Mouse (Mus musculus) intestine, embryonic 16.5 days (tissue): ENCODE results near the gene Babam2. TPM values are rescaled to one million over a fixed set of nuclear protein-coding genes. Genes with fewer than 3 reads are reported as not detected.

Source experiments
- ATAC-seq: fragments of 200-750 bp; cut with Nextera tagmentation; 2 replicates; pipeline ENCODE4 v1.8.0; 2017; ENCODE audit warnings: moderate TSS enrichment, moderate library complexity
- H3K27ac ChIP-seq: fragments of 300-500 bp; sonication (generic); 2 replicates; pipeline ENCODE4 v1.5.1; 2014; ENCODE audit warnings: mild to moderate bottlenecking, low read length
- H3K27me3 ChIP-seq: fragments of 300-500 bp; sonication (generic); replicated peaks from 2 replicates; pipeline ENCODE4 v1.6.1; 2014; ENCODE audit warnings: low read length, control low read depth, mixed read lengths; ENCODE audit not compliant: control insufficient read depth, insufficient read depth
- H3K36me3 ChIP-seq: fragments of 300-500 bp; sonication (generic); 2 replicates; pipeline ENCODE4 v1.6.1; 2014; ENCODE audit warnings: low read length, control low read depth; ENCODE audit not compliant: control insufficient read depth, insufficient read depth
- H3K4me1 ChIP-seq: fragments of 300-500 bp; sonication (generic); 2 replicates; pipeline ENCODE4 v1.6.1; 2014; ENCODE audit warnings: low read length, control low read depth, mixed read lengths; ENCODE audit not compliant: control insufficient read depth, insufficient read depth
- H3K4me2 ChIP-seq: fragments of 300-500 bp; sonication (generic); 2 replicates; pipeline ENCODE4 v1.6.1; 2014; ENCODE audit warnings: low read depth, low read length, control low read depth
- H3K4me3 ChIP-seq: fragments of 300-500 bp; sonication (generic); 2 replicates; pipeline ENCODE4 v1.5.1; 2014; ENCODE audit warnings: mild to moderate bottlenecking, low read length
- H3K9ac ChIP-seq: fragments of 300-500 bp; sonication (generic); 2 replicates; pipeline ENCODE4 v1.6.1; 2014; ENCODE audit warnings: low read depth, low read length
- H3K9me3 ChIP-seq: fragments of 300-500 bp; sonication (generic); 2 replicates; pipeline ENCODE4 v1.6.1; 2016; ENCODE audit warnings: low read length, control low read depth; ENCODE audit not compliant: control insufficient read depth
- WGBS: fragments of 180-500 bp; shearing (Covaris S2); extraction: QIAGEN DNeasy Blood & Tissue Kit; methylation state at CpG from one replicate; pipeline ENCODE4 v1.1.7; 2014; 5-methylcytosine and 5-hydroxymethylcytosine counted together
- polyA plus RNA-seq: library from polyadenylated mRNA; unstranded; fragments of >200 nt; fragmentation: Nextera tagmentation; extraction: Ambion mirVana; gene quantifications from 2 replicates; pipeline ENCODE4 v1.2.1, GENCODE M21; 2015

The Babam2 gene
- polyA plus RNA-seq, 1 experiment from 2014 or later = 69.0 TPM

DNA sequence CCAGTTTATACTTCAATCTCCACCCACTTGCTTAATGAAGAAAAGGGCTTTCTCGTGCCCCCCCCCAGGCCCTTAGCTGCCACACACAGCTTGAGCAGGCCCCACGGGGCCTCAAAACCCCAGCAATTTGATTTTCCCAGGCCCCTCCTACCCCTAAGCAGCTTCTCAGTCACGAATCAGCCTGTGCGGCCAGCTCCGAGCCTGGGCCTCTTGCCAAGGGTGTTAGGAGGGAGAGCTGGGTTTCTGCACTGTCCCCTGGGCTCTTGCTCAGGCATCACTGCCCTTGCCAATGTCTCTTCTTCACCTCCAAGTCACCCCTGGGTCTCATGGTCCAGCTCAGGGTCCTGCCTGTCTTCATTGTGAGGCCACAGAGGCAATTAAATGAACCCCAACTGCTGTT, 405.0 kb downstream of the Babam2 start:
- Histone ChIP-seq H3K9ac (no peak overlapping the region), H3K4me2 (no peak overlapping the region), H3K27ac (peak overlapping the region; percentile 69), H3K4me3 (no peak overlapping the region), H3K27me3 (no peaks in the 10 kb centered on the region), H3K9me3 (no peaks in the 10 kb centered on the region), H3K4me1 (peaks cover 18% of the 10 kb centered on the region), H3K36me3 (no peaks in the 10 kb centered on the region)
- ATAC-seq = peak; percentile 78
- WGBS = 26% methylated on average over 5 of the region's 5 CpGs

DNA sequence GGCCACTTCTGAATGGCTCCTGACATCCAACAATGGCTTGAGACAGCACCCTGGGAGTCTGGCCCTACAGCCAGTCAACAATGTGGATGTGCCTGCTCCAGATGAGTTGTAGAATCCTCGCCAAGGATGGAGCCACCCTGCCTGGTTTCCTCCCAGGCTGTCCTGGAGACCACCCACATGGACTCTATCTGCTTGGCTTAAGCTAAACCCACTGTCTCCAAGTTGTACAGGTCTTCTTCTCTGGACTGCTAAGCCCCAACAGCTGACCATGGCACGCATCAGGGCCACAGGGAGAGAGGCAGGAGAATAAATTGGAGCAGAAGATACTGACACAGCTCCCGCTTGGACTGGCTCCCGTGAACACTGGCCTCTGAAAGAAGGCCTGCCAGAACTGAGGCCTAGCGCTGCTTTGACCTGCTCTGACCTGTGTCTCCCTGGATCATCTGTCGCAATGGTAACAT, 405.5 kb downstream of the Babam2 start:
- H3K4me2 ChIP-seq = no peak overlapping the region
- H3K9ac ChIP-seq = no peak overlapping the region
- no peaks in the 10 kb centered on the region for H3K9me3 ChIP-seq
- peaks cover 18% of the 10 kb centered on the region for H3K4me1 ChIP-seq
- no peaks in the 10 kb centered on the region for H3K27me3 ChIP-seq
- 65% methylated on average over 6 of the region's 6 CpGs for WGBS
- no peak overlapping the region for H3K4me3 ChIP-seq
- peak; percentile 75 for ATAC-seq
- H3K36me3 ChIP-seq = no peaks in the 10 kb centered on the region
- H3K27ac ChIP-seq = peak overlapping the region; percentile 69

DNA sequence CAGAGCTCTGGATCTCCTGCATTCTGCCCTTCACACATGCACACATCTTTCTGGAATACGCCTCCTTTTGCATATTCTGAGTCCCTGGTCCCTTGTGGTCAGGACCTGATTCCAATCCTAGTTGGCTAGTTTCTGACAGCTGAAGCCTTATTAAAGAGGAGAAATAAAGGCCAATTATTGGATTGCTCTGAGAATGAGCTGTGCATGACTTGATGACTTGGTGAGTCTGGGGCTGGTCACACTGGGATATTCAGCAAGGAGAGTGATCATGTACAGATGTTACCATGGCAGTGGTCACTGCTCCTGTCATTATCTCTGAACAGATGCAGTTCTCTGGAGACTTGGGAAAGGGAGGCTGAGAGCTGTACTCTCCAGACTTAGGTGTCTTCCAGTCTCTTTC, 406.1 kb downstream of the Babam2 start:
- Histone ChIP-seq H3K27me3 (no peaks in the 10 kb centered on the region), H3K4me3 (no peak overlapping the region), H3K36me3 (no peaks in the 10 kb centered on the region), H3K9me3 (no peaks in the 10 kb centered on the region), H3K27ac (peak overlapping the region; percentile 69; the same call in 1 of the 2 replicates), H3K4me1 (peaks cover 18% of the 10 kb centered on the region), H3K9ac (no peak overlapping the region), H3K4me2 (no peak overlapping the region)
- WGBS = 80% methylated on average over 1 of the region's 1 CpGs
- ATAC-seq = no peak

DNA sequence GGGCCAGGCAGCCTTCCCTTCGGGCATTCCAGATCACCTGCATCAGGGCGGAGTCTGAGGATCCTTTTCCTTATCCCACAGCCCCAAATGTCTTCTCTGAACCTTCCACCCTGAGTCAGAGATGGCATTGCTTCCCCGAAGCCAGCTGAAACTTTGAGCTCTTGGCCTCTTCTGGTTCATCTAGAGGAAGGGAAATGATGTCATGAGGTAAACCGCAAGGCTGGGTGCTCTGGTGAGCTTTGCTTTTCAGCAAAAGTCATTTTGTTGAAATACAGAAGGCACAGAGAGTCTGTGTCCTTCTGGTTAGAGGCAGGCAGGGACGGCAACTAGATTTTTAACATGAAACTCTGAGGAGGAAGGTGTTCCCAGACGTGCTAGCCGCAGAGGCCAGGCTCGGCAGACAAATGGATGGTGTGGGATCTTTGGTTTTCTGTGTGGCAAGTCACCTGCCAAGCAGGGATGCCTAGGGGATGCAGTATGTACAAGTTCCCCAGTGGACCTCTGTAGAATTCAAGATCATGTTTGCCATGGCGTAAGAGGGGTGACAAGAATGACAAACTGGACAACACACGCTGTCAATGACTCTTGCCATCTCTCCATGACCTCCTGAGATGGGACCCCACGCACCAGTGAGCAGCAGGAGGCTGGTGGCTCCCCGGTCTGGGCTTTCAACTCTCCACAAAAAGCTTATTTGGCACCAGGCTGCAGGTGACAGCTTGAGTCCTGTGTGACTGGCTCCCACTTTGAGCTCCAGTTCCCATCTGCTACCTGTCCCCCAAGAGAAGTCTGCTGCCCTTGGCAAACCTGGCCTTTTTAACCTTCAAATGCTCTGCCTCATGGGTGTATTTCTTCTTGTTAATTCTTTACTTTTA, 406.9 kb downstream of the Babam2 start:
- no peak overlapping the region for H3K4me3 ChIP-seq
- H3K36me3 ChIP-seq = no peaks in the 10 kb centered on the region
- H3K27ac ChIP-seq = no peak overlapping the region
- H3K9ac ChIP-seq = no peak overlapping the region
- ATAC-seq = no peak
- 84% methylated on average over 12 of the region's 12 CpGs for WGBS
- no peak overlapping the region for H3K4me2 ChIP-seq
- no peaks in the 10 kb centered on the region for H3K9me3 ChIP-seq
- peaks cover 18% of the 10 kb centered on the region for H3K4me1 ChIP-seq
- no peaks in the 10 kb centered on the region for H3K27me3 ChIP-seq

DNA sequence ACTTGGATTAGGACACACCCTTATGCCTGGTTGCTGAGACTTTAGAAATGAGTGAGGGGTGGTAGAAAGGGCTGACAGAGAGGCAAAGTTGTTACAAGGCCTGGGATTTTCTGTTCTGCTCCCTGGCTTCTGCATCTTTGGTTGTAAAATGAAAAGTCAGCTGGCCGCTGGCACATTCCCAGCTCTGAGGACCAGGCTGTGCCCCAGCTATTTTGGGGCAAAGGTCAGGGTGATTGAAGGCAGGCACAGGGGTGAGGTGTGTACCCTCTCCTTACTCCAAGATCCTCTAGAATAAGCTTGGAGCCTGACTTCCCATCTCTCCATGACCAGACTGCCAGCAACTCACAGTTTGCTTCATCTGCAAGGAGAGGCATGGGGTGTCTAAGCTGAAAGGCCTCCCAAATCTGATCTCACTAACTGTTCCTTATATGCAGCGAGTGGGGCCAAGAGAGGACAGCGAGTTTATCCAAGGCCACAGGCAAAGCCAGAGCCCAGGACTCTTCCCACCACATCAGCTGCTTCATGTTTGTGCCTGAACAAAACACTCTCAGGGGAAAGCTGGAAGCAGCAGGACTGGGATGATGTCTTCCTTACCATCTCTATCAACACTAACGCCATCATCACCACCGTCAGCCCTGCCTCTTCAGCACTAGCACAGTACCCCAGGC, 409.1 kb downstream of the Babam2 start:
- WGBS = 76% methylated on average over 5 of the region's 5 CpGs
- Histone ChIP-seq H3K4me2 (no peak overlapping the region), H3K4me1 (peaks cover 18% of the 10 kb centered on the region), H3K27me3 (no peaks in the 10 kb centered on the region), H3K4me3 (no peak overlapping the region), H3K9ac (0 out of 2 replicates have a peak overlapping the region, but pooled peaks have one; percentile 20), H3K27ac (no peak overlapping the region), H3K36me3 (no peaks in the 10 kb centered on the region), H3K9me3 (no peaks in the 10 kb centered on the region)
- no peak for ATAC-seq

DNA sequence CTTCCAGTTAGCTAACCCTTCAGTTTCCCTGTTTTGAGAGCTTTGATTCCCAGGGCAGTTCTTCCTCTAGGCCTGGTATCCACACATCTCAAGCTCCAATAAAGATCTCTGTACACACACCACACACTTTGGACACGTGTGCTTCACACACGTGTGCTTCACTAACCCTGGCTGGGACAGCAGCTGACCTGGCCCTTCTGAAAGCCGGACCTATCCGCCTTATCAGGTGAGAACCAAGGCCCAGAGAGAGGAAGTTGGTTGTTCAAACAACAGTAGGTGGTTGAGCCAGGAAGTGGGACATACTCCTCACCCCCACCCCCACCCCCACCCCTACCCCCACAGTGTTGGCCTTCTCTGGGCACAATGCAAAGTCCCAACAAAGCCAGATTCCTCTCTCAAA, 413.2 kb downstream of the Babam2 start:
- Histone ChIP-seq H3K36me3 (no peaks in the 10 kb centered on the region), H3K4me3 (no peak overlapping the region), H3K27me3 (no peaks in the 10 kb centered on the region), H3K4me2 (no peak overlapping the region), H3K27ac (no peak overlapping the region), H3K9me3 (no peaks in the 10 kb centered on the region), H3K4me1 (no peaks in the 10 kb centered on the region; the same call in 1 of the 2 replicates), H3K9ac (no peak overlapping the region)
- WGBS = 70% methylated on average over 4 of the region's 4 CpGs
- ATAC-seq = no peak

DNA sequence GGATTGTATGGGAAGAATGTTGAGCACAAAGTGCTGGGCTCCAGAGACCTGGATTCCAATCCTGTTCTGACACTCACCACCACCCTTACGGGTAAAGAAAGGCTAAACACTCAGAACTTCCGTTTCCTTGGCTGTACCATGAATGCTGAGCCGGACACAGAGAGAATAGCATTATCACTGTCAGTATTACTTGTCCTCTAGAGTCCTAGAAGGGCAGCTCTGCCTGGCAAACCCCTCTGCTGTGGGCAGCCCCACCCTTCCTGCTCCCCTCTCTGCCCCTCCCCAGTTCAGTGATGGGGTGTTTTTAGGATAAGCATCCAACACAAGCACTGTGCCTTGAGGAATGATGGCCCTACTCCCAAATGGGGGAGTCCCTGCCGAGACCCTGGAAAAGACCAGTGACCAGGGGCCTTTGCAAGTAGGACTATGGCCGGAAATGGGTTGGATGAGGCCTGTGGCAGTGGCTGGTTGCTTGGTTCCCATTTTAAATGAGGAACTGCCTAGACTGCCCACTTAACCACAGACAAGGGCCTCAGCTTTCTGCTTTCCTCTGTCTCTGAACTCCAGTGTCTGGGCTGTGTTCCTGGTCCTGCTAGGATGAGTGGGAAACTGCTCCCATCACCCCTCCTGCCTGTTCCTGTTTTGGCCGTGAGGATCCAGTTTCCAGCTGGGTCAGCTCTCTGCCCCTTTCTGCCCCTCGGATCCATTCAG, 414.9 kb downstream of the Babam2 start:
- 80% methylated on average over 7 of the region's 7 CpGs for WGBS
- H3K4me2 ChIP-seq = no peak overlapping the region
- no peaks in the 10 kb centered on the region for H3K27me3 ChIP-seq
- no peak overlapping the region for H3K9ac ChIP-seq
- no peak overlapping the region for H3K4me3 ChIP-seq
- no peak overlapping the region for H3K27ac ChIP-seq
- ATAC-seq = no peak
- H3K9me3 ChIP-seq = no peaks in the 10 kb centered on the region
- no peaks in the 10 kb centered on the region for H3K4me1 ChIP-seq
- no peaks in the 10 kb centered on the region for H3K36me3 ChIP-seq

DNA sequence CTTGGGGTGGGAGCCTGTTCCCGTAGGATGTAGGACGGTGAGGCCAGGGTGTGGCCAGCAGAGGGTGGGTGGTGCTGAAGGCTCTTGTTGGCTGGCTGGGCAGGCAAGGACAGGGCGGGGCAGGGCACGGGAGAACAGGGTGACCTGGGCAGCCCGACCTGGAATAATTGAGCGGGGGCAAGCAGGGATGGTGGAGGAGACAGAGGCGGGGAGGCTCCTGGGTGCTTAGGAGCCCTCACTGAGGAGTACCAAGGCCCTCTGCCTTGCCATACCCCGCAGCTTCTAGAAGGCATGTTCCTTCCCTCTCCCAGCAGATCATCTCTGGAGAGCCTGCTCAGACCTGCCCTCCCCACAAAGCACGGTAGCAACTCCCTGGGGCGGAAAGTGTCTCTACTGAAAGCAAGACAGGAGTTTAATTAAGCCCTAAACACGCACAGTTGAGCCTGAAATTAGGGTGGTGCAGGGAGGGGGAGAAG, 423.5 kb downstream of the Babam2 start:
- Histone ChIP-seq H3K9ac (no peak overlapping the region), H3K36me3 (no peaks in the 10 kb centered on the region), H3K4me1 (0 out of 2 replicates have a peak, but pooled peaks cover 6% of the 10 kb centered on the region), H3K4me2 (peak overlapping the region; percentile 1; the same call in 1 of the 2 replicates), H3K4me3 (no peak overlapping the region), H3K27me3 (no peaks in the 10 kb centered on the region), H3K9me3 (no peaks in the 10 kb centered on the region), H3K27ac (no peak overlapping the region)
- peak; percentile 75 for ATAC-seq
- 39% methylated on average over 11 of the region's 11 CpGs for WGBS

DNA sequence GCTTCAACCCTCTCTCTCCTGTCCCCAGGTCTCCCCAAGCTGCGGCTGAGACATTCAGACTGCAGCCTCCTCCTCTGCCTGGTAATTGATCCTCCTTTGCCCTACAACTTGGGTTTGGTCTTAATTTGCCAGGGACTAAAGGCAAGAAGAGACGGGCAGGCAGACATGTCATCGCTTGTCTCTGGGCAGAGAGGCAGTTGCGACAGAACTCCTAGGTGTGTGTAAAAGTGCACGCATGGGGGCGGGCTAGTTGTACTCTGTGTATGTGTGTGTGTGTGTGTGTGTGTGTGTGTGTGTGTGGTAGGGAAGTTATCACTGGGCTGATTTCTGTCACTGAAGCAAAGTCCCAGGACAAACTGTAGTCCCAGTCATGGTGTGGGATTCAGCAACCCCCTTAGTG, 424.5 kb downstream of the Babam2 start:
- Histone ChIP-seq H3K4me3 (no peak overlapping the region), H3K27me3 (no peaks in the 10 kb centered on the region), H3K4me1 (0 out of 2 replicates have a peak, but pooled peaks cover 6% of the 10 kb centered on the region), H3K4me2 (no peak overlapping the region), H3K27ac (no peak overlapping the region), H3K9ac (no peak overlapping the region), H3K36me3 (no peaks in the 10 kb centered on the region), H3K9me3 (no peaks in the 10 kb centered on the region)
- WGBS = 81% methylated on average over 6 of the region's 6 CpGs
- ATAC-seq = no peak
